Mouse (Mus musculus) monocyte, adult 5-6 weeks (primary cell): ENCODE measurements around the gene Cdk2ap2. TPM values are rescaled to one million over a fixed set of nuclear protein-coding genes. Genes with fewer than 3 reads are reported as not detected.

ENCODE experiments used
- ATAC-seq: fragments of 153-309, 156-312 bp; replicated peaks from 2 replicates; pipeline ENCODE4 v1.8.0; 2017; ENCODE audit warnings: mild to moderate bottlenecking; ENCODE audit not compliant: low TSS enrichment, insufficient number of reproducible peaks, severe bottlenecking, poor library complexity, low FRiP score
- total RNA-seq: library from RNA; stranded (forward); fragments of 200-1000, 200-491, 200-594 nt; gene quantifications from 3 replicates; pipeline ENCODE4 v1.2.3, GENCODE M21; 2017

The Cdk2ap2 gene
- total RNA-seq, 1 experiment from 2014 or later: 92.6 TPM

GRCm38 (mm10) chr19:4087090-4087489 lies 9.9 kb upstream of the Cdk2ap2 start:
- no peak for ATAC-seq

DNA sequence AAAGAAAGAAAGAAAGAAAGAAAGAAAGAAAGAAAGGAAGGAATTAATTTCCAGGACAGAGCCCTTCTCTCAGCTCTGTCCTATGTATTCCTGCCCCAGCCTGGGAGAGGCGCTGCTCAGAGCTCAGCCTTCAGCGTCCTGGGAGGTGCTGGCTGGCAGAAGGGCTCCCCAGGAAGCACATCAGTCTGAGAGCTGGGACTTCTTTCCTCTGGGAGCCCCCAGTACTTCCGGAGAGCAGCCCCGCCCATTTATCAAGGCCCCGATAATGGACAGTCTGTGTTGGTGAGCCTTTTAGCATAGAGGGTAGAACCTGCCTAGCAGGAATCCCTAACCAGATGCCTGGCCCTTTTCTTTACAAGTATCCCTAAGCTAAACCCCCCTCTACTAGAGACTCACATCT lies 8.8 kb upstream of the Cdk2ap2 start:
- no peak for ATAC-seq

DNA sequence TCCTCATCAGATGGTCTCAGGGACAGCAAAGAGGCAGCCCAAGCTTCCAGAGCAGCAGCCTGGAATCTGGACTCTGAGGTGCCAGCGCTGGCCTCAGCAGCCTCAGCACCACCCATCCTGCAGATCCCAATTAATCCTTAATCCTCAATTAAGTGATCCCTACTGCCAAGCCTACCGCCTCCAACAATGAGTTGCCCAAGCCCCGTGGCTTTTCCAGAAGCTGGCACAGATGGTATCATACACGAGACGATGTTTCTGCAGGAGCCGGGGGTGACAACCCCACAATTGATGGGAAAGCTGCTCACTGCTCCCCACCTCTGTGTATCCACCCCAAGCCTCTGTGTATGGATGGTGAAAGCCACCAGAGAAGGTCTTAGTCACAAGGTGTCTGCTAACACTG lies 7.9 kb upstream of the Cdk2ap2 start:
- no peak for ATAC-seq

DNA sequence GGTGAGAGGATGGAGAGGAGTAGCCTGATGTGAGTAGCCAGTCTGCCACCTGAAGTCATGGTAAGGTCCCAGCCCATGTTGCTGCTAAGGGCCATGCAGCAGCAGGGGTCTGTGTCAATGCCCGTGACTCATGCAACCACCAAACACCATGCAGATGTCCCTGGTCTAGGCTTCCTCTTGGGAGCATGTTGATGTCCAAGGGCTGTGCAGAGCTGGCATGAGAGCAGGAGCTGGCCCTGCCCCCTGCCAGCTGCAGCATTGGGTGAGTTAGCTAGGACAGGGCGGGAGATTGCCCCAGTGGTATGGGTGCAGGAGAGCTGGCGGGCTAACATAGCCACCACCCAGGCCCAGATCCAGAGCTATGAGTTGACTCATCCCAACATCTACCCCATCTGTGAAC lies 6.5 kb upstream of the Cdk2ap2 start:
- ATAC-seq: no peak; the same call in 1 of the 2 replicates

- ATAC-seq: no peak
Measured at GRCm38 (mm10) chr19:4091383-4091782, 5.6 kb upstream of the Cdk2ap2 start.

GRCm38 (mm10) chr19:4092750-4093149 lies 4.2 kb upstream of the Cdk2ap2 start:
- ATAC-seq: no peak

DNA sequence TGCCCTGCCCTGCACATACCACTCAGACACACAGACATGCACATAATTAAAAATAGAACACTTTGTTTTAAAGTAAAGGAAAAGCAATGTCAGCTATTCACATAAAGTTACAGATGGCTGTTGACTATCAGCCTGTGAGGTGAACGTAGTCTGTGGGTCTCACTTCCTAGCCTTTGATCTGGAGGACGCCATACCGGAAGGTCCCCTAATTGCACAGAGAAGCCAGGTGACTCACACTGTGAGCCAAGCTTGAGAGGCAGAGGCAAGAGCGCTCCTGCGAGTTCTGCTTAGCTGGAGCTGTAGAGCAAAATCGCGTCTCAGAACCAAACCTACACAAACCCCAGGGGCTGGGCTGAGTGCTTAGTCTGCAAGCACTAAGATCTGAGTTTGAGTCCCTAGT lies 3.2 kb upstream of the Cdk2ap2 start:
- no peak for ATAC-seq

DNA sequence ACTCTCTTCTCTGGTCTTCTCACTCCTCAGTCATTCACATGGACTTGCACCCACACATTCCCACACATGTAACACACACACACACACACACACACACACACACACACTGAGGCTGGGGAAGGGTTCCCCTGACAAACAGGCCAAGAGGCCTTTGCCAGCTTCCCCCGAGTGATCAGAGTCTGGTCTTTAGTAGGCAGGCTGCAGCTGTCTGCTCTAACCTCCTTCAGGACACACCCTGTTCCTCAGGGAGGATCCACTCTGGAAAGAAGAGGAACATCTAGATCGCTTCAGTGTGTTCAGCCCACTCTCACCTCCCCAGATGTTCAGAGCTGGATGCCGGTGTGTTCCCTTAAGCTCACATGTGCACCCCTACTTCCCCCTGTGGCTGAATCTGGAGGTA lies 2.6 kb upstream of the Cdk2ap2 start:
- no peak for ATAC-seq

DNA sequence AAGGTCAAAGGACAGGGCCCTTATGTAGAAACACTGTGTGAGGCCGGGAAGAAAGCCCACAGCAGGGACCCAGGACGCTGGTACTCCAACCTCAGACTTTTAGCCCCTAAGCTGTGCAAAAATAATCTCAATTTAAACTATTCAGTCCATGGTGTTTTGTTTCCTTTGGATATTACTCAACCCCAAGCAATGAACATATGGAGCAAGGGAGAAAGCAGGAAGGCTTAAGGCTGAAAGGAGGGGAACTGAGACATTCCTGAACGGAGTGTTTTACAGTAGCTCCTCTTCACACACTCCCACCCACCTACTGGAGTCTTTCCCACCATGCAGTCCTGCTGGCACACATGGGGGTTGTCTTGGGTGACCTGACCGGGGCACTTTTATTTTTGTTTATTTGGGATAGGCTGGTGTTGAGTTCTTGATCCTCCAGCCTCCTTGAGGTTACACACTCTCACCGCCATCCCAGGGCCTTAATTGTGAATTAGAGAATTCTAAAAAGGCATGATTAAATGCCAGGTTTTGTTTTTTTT lies 2.1 kb upstream of the Cdk2ap2 start:
- no peak for ATAC-seq

- no peak for ATAC-seq
Measured at GRCm38 (mm10) chr19:4095802-4096201, 1.2 kb upstream of the Cdk2ap2 start.

DNA sequence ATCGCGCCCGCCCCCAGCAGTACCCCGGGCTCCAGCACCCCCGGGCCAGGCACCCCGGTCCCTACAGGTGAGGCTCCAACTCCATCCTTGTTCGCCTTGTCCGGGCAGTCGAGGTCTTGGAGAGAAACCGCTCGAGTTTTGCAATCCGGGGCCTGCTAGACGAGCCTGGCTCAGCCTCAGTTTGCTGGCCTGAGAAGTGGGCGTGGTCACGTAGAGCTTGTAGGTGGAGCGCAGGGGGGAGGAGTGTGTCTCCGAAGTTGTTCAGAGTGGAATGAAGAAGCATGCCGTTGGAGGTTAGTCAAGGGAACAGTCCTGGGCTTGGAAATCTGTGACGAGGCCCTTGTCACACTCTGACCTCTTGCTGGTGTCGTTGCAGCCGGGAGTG lies 451 bp downstream of the Cdk2ap2 start:
- ATAC-seq: peak; percentile 28

DNA sequence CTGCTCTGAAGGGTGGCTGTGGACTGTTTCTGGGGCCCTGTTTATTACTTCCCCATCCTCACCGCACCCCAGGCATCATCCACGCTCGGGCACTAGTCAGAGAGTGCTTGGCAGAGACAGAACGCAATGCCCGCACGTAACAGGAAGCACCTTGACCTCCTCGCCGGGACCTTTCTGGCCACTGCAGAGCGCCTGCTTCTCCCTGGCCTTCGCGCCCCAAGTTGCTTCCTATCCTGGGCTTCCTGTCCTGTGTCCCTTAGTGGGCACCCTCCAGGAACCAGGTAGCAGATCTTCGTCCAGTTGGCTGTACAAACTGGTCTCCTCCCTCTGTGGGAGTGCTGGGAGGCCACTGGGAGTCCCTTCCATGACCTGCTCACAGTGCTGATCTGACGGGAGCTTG lies 1.4 kb downstream of the Cdk2ap2 start:
- peak; percentile 4; the same call in 1 of the 2 replicates for ATAC-seq

DNA sequence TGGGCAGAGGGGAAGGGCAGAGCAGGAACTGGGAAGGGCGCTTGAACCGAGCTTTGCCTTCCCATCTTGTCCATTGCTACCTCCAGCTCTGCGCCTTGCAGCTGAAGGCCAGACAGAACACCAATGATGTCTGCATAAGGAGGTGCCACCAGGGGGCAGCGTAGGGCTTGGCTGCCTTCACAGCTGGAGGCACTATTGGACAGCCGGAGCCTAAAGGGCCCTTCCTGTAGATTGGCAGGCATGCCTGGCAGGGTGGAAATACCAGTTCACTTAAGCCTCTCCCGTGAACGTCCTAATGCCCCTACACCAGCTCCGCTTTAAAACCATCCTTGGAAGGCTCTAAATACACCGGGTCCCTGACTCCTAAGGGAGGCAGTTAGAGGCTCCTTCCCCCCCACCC lies 2.1 kb downstream of the Cdk2ap2 start:
- peak; percentile 45 for ATAC-seq

- ATAC-seq: 0 out of 2 replicates have a peak, but pooled peaks have one; percentile 9
Measured at GRCm38 (mm10) chr19:4099837-4100717, 3.1 kb downstream of the Cdk2ap2 start, which contains the start of gene Pitpnm1. Gene Pitpnm1 (plus strand): TSS chr19:4099998.

DNA sequence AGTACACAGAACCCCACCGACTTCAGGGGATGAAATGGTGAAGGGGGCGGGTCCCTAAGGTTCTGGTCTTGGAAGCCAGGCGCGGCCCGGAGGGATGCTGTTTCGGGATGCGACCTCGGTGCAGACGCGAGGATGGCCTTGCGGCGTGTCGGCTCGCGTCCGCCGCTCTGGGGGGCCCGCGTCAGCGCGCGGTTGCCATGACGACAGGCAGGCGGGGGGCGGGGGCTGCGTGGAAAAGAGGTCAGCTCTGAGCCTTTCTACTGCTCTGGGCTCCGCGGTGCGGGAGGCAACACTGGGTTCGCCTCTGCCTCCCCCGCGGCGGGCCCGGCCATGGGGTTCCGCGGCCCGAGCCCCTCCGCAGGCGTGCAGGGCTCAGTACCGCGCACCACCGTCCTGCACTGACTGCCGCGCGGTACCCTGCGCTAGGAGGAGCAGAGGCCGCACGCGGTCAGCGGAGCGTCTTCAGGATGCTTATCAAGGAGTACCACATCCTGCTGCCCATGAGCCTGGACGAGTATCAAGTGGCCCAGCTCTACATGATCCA lies 3.8 kb downstream of the Cdk2ap2 start:
- no peak for ATAC-seq

- ATAC-seq: no peak
Measured at GRCm38 (mm10) chr19:4101466-4101865, 4.5 kb downstream of the Cdk2ap2 start.

DNA sequence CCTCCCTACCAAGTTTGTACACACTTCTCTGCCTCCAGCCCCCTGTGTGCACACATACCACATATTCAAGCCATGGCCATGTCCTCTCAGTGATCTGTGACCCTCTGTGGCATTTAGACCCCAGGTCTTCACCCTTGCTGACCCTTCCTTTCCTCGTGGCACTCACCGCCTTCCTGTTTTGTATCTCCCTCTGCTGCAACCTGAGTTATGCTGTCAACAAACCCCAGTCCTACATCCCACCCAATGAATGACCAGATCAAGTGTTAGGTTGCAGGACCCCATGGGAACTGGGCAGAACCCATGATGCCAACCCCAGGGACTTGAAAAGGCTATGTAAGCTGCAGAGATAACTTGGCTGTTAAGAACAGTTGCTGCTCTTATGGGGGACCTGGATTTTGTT lies 5.1 kb downstream of the Cdk2ap2 start:
- no peak for ATAC-seq

GRCm38 (mm10) chr19:4102626-4103025 lies 5.6 kb downstream of the Cdk2ap2 start:
- no peak for ATAC-seq

GRCm38 (mm10) chr19:4103294-4103693 lies 6.3 kb downstream of the Cdk2ap2 start:
- ATAC-seq: no peak

DNA sequence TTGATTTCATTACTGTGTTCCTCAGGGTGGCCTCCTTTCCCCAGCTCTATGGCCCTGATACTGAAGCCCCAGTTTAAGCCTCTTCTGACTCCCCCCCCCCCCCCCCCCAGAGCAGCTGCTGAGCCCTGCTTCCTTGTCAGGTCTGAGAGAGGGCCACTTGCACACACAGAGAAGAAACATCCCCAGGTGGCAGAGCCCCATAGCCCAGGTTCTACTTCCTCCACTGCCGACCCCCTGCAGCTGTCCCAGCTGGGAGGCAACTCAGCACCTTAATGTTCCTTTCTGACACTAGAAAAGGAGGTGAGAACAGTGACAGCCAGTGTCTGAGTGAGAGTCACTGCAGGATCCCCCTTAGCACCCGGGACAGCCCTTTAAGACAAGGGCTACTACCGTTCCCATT lies 6.8 kb downstream of the Cdk2ap2 start:
- ATAC-seq: no peak
